Mouse (Mus musculus) G1E (cell line): ENCODE measurements at regions not wholly inside any gene's neighbourhood (a gene's known extent, or its start where the extent isn't known, plus 50 kb on each side); places are given as distances from the start of the nearest gene placed in this dataset.

ENCODE experiments used
- ATAC-seq: 2 replicates; pipeline ENCODE4 v1.8.0; 2016; ENCODE audit warnings: mild to moderate bottlenecking; ENCODE audit not compliant: insufficient number of reproducible peaks, poor library complexity, low FRiP score, severe bottlenecking; ENCODE audit errors: extremely low read depth
- DNase-seq: peaks from one replicate; pipeline ENCODE4 v3.0.0; 2012; ENCODE audit warnings: low spot score
- H3K27me3 ChIP-seq: 2 replicates; pipeline ENCODE4 v1.6.1; 2012; ENCODE audit warnings: mild to moderate bottlenecking, low read length, inconsistent platforms; ENCODE audit not compliant: insufficient read depth
- H3K36me3 ChIP-seq: replicated peaks from 2 replicates; pipeline ENCODE3; 2012; ENCODE audit warnings: mild to moderate bottlenecking, inconsistent platforms
- H3K4me1 ChIP-seq: 2 replicates; pipeline ENCODE4 v1.6.1; 2012; ENCODE audit warnings: low read depth, low read length, inconsistent platforms, mixed read lengths; ENCODE audit not compliant: insufficient read depth
- H3K4me3 ChIP-seq: 2 replicates; pipeline ENCODE4 v1.5.1; 2012; ENCODE audit warnings: low read depth, mild to moderate bottlenecking, inconsistent platforms, low read length, moderate library complexity, mixed read lengths
- H3K9me3 ChIP-seq: replicated peaks from 2 replicates; pipeline ENCODE4 v1.6.1; 2012; ENCODE audit warnings: inconsistent platforms
- CTCF ChIP-seq: IDR thresholded peaks from 2 replicates; pipeline ENCODE4 v1.5.1; 2012; ENCODE audit warnings: low read depth, low read length, inconsistent platforms, mixed read lengths
- GATA1 ChIP-seq: IDR thresholded peaks from 2 replicates; pipeline ENCODE4 v1.6.1; 2012; ENCODE audit warnings: borderline replicate concordance, low read length, inconsistent platforms, mixed read lengths
- GATA2 ChIP-seq: IDR thresholded peaks from 2 replicates; pipeline ENCODE4 v1.6.1; 2012; ENCODE audit warnings: low read depth, low read length, inconsistent platforms, borderline replicate concordance
- POLR2AphosphoS5 ChIP-seq: IDR thresholded peaks from 2 replicates; pipeline ENCODE4 v1.6.1; 2012; ENCODE audit warnings: low read depth, low read length, inconsistent platforms; ENCODE audit not compliant: insufficient replicate concordance
- TAL1 ChIP-seq: conservative IDR thresholded peaks from 2 replicates; pipeline ENCODE4 v1.6.1; 2012; ENCODE audit warnings: low read depth, low read length, inconsistent platforms, mixed read lengths

GRCm38 (mm10) chr4:71560656-71561055 lies 197.1 kb downstream of the Gm11232 start:
- Histone ChIP-seq H3K4me3 (no peak overlapping the region), H3K27me3 (no peaks in the 10 kb centered on the region), H3K9me3 (peaks cover 2% of the 10 kb centered on the region; the same call in 1 of the 2 replicates), H3K36me3 (no peaks in the 10 kb centered on the region), H3K4me1 (no peaks in the 10 kb centered on the region)
- TF ChIP-seq POLR2AphosphoS5 (no peak), GATA2 (no peak), CTCF (no peak), TAL1 (no peak), GATA1 (no peak)
- no peak for DNase-seq
- ATAC-seq = no peak

DNA sequence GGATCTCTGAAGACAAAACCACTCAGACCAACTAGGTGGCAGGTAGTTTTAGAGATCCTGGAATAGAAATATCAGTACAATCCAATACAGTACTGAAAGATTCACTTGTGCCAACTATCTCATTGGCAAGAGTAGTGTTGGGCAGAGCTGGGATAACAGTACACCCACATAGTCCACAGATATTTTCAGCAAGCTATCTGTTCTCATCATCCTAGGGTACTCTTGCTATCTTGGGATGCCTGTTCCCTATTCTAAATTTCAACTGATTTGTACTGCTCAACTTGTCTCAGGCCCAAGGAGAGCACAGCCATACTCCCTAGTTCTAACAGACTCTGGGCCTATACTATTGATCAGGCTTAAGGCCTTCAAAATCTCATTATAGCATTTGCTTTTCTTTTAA lies 218.6 kb downstream of the Gm11232 start:
- no peaks in the 10 kb centered on the region for H3K36me3 ChIP-seq
- DNase-seq = no peak
- H3K27me3 ChIP-seq = no peaks in the 10 kb centered on the region
- H3K4me1 ChIP-seq = no peaks in the 10 kb centered on the region
- 0 out of 2 replicates have a peak, but pooled peaks cover 4% of the 10 kb centered on the region for H3K9me3 ChIP-seq
- no peak for ATAC-seq
- no peak for TF ChIP-seq CTCF
- no peak for TF ChIP-seq TAL1
- no peak for TF ChIP-seq POLR2AphosphoS5
- TF ChIP-seq GATA2 = no peak
- TF ChIP-seq GATA1 = no peak
- H3K4me3 ChIP-seq = no peak overlapping the region

DNA sequence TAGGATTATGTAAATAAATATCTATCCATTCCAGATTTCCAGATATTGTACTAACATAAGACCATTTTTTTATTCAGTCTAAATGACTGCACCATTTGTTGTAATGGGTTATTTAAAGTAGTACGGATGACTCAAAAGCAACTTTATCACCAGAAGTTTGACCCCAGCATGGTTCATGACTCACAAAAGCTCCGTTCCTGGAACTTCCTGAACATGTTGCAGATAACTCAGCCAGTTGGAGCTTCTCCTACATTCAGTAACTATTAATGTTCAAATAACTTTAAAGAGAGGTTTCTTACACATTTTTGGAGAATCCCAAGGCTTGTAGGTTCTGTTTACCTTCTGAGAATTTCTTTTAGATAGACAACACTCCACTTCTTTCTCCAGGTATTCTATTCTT lies 219.8 kb downstream of the Gm11232 start:
- no peaks in the 10 kb centered on the region for H3K36me3 ChIP-seq
- H3K27me3 ChIP-seq = no peaks in the 10 kb centered on the region
- H3K4me1 ChIP-seq = no peaks in the 10 kb centered on the region
- TF ChIP-seq CTCF (no peak), GATA2 (no peak), TAL1 (no peak), POLR2AphosphoS5 (no peak), GATA1 (no peak)
- H3K4me3 ChIP-seq = no peak overlapping the region
- H3K9me3 ChIP-seq = 0 out of 2 replicates have a peak, but pooled peaks cover 2% of the 10 kb centered on the region
- DNase-seq (no peak), ATAC-seq (no peak)

DNA sequence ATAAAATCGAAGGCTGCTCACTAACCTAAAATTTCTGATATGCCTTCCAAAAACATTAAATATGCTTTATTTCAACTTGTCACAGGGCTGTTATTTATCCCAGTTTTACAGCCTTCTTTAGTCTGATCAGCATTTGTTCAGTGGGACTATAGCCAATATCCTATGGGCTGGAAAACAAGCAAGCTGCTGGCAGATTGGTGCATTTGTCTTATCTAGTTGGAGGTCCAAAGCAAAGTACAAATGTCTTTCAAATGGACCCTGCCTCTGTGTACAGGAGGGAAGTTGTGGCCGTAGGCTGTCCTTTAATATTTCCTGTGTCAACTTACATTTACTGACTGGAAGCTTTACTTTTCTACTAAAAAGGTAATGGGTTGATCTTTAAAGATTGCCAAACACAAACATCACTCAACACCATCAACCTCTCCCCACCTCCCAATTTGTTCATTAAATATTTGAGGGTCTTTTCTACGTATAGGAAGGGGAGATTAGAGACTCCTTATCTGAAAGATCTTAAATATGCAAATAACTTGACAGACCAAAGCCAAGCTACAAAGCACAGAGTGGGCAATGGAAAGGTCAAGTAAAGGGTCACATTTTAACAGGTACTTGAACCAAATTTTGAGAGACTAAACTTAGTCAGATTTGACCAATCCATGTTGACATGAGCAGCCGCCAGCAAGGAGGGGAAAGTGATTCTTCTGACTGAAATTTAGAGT lies 233.4 kb downstream of the Gm11232 start:
- no peaks in the 10 kb centered on the region for H3K4me1 ChIP-seq
- H3K9me3 ChIP-seq = peaks cover 5% of the 10 kb centered on the region
- no peaks in the 10 kb centered on the region for H3K36me3 ChIP-seq
- ATAC-seq (no peak), DNase-seq (no peak)
- TF ChIP-seq CTCF (no peak), GATA1 (no peak), TAL1 (no peak), POLR2AphosphoS5 (no peak), GATA2 (no peak)
- H3K4me3 ChIP-seq = no peak overlapping the region
- H3K27me3 ChIP-seq = no peaks in the 10 kb centered on the region

- DNase-seq (no peak), ATAC-seq (no peak)
- H3K9me3 ChIP-seq = no peaks in the 10 kb centered on the region
- no peaks in the 10 kb centered on the region for H3K36me3 ChIP-seq
- H3K4me1 ChIP-seq = no peaks in the 10 kb centered on the region
- no peaks in the 10 kb centered on the region for H3K27me3 ChIP-seq
- no peak for TF ChIP-seq POLR2AphosphoS5
- no peak for TF ChIP-seq TAL1
- TF ChIP-seq GATA1 = no peak
- no peak for TF ChIP-seq CTCF
- no peak for TF ChIP-seq GATA2
- H3K4me3 ChIP-seq = no peak overlapping the region
Observed at GRCm38 (mm10) chr4:71520751-71521150, 237.0 kb downstream of the Gm11232 start.

GRCm38 (mm10) chr4:71517921-71518404 lies 239.8 kb downstream of the Gm11232 start:
- ATAC-seq (no peak), DNase-seq (no peak)
- H3K27me3 ChIP-seq = no peaks in the 10 kb centered on the region
- no peak overlapping the region for H3K4me3 ChIP-seq
- no peaks in the 10 kb centered on the region for H3K36me3 ChIP-seq
- H3K9me3 ChIP-seq = no peaks in the 10 kb centered on the region
- H3K4me1 ChIP-seq = no peaks in the 10 kb centered on the region
- TF ChIP-seq POLR2AphosphoS5 = no peak
- TF ChIP-seq TAL1 = no peak
- TF ChIP-seq CTCF = no peak
- TF ChIP-seq GATA1 = no peak
- TF ChIP-seq GATA2 = no peak

- ATAC-seq (no peak), DNase-seq (no peak)
- Histone ChIP-seq H3K36me3 (no peaks in the 10 kb centered on the region), H3K9me3 (no peaks in the 10 kb centered on the region), H3K4me3 (no peak overlapping the region), H3K27me3 (no peaks in the 10 kb centered on the region), H3K4me1 (no peaks in the 10 kb centered on the region)
- TF ChIP-seq POLR2AphosphoS5 = no peak
- no peak for TF ChIP-seq GATA2
- no peak for TF ChIP-seq CTCF
- TF ChIP-seq GATA1 = no peak
- TF ChIP-seq TAL1 = no peak
Observed at GRCm38 (mm10) chr4:71506911-71507310, 250.9 kb downstream of the Gm11232 start.
